20 mouse cellular contexts compared by ENCODE assay signal in the genomic region with DNA sequence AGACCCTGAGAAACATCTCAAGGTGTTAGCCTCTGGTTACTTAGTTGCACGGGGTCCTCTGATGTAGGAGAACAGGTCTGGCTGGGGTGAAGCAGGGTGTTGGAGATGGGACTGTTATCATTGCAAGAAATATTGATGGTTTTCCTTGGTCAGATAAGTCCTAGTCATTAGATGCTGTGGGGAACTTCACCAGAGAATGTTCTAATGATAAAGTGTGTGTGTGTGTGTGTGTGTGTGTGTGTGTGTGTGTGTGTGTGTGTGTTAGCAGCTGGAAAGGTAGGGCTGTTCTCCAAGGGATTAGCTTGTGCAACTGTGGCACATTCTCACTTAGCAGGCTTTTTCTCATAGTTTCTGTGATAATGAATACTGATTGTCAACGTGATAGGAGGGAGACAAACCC.
"Had no signal": no experiment of that assay in that cellular context is flagged by ENCODE, and none has a peak within 500 bp of the region (broad histone marks: within the 10 kb centered on the region; RNA-seq: fewer than 3 reads in every experiment).

No protein-coding gene starts in this region.

- DNase-seq: liver, postnatal 0 days; lung, adult 2 months; lung, postnatal 14 days; lung, postnatal 36 days; midbrain, embryonic 14.5 days; retina, postnatal 1 day; right cerebral cortex, adult 18-20 months; right cerebral cortex, postnatal 25 days; thymus, adult 2 months; thymus, postnatal 25 days; thymus, postnatal 4 days had no signal

- H3K27me3 ChIP-seq: liver, embryonic 15.5 days; lung, embryonic 15.5 days; midbrain, embryonic 12.5 days; neural tube, embryonic 13.5 days; neural tube, embryonic 15.5 days; stomach, embryonic 15.5 days had no signal

- H3K4me2 ChIP-seq: liver, embryonic 15.5 days; lung, embryonic 15.5 days; midbrain, embryonic 12.5 days; neural tube, embryonic 13.5 days; neural tube, embryonic 15.5 days; stomach, embryonic 15.5 days had no signal

- H3K4me3 ChIP-seq: liver, embryonic 15.5 days; lung, embryonic 15.5 days; megakaryocyte, embryonic 14.5 days; midbrain, embryonic 12.5 days; neural tube, embryonic 13.5 days; neural tube, embryonic 15.5 days; stomach, embryonic 15.5 days had no signal

- ATAC-seq: liver, postnatal 0 days had no signal

- H3K4me1 ChIP-seq: lung, embryonic 15.5 days; megakaryocyte, embryonic 14.5 days; midbrain, embryonic 12.5 days; neural tube, embryonic 13.5 days; neural tube, embryonic 15.5 days; stomach, embryonic 15.5 days had no signal

- H3K9me3 ChIP-seq: liver, embryonic 15.5 days; lung, embryonic 15.5 days; midbrain, embryonic 12.5 days; neural tube, embryonic 13.5 days; neural tube, embryonic 15.5 days; stomach, embryonic 15.5 days had no signal

- H3K36me3 ChIP-seq: liver, embryonic 15.5 days; lung, embryonic 15.5 days; midbrain, embryonic 12.5 days; neural tube, embryonic 13.5 days; neural tube, embryonic 15.5 days; stomach, embryonic 15.5 days had no signal

- H3K27ac ChIP-seq: liver, embryonic 15.5 days; lung, embryonic 15.5 days; macrophage; midbrain, embryonic 12.5 days; neural tube, embryonic 13.5 days; neural tube, embryonic 15.5 days; stomach, embryonic 15.5 days; stomach, postnatal 0 days had no signal

- H3K9ac ChIP-seq: liver, embryonic 15.5 days; liver, postnatal 0 days; lung, embryonic 15.5 days; midbrain, embryonic 12.5 days; neural tube, embryonic 13.5 days; neural tube, embryonic 15.5 days; stomach, embryonic 15.5 days had no signal
